8 mouse cellular contexts compared by ENCODE assay signal in genomic region chr2:112454125-112454861, GRCm38 (mm10). TPM values are rescaled to one million over a fixed set of nuclear protein-coding genes. Genes with fewer than 3 reads are reported as not detected.
A peak's percentile ranks its signal among the peaks of the same experiment; 100 is the strongest.
DNase-seq lines count a peak whose midpoint lies in the region; ATAC-seq and TF ChIP-seq lines count a peak whose summit lies in the region.

No protein-coding gene starts in this region.

- WGBS in liver, embryonic 11.5 days: 31% methylated on average over 17 of the region's 17 CpGs

- no peaks in the 10 kb centered on the region for H3K4me1 ChIP-seq in testis, adult 2 months (ENCODE audit: control insufficient read depth, insufficient read depth, low read length)
- H3K4me1 ChIP-seq in liver, embryonic 11.5 days (replicated peaks; ENCODE audit: control insufficient read depth, insufficient read depth, low read length): no peaks in the 10 kb centered on the region; the same call in 1 of the 2 replicates

- H3K4me2 ChIP-seq in liver, embryonic 11.5 days: peak overlapping the region; percentile 77

- H3K9me3 ChIP-seq in liver, embryonic 11.5 days (ENCODE audit: control insufficient read depth, low read length): no peaks in the 10 kb centered on the region

- peak overlapping the region; percentile 89 for H3K9ac ChIP-seq in liver, embryonic 11.5 days (ENCODE audit: low read depth, low read length)

- DNase-seq in cerebellum, postnatal 25 days: no peak
- DNase-seq in testis, postnatal 10 days (ENCODE audit: low spot score): no peak
- no peak for DNase-seq in liver, embryonic 11.5 days (ENCODE audit: low spot score)
- no peak for DNase-seq in layer of hippocampus, adult 9-11 months
- no peak for DNase-seq in right cerebral cortex, postnatal 4 days

- TF ChIP-seq CTCF in testis, adult 2 months (IDR thresholded peaks at IDR 0.05; ENCODE audit: control insufficient read depth, insufficient read depth, insufficient replicate concordance, low read depth, low read length): no peak; the same call in 1 of the 2 replicates

- TF ChIP-seq POLR2A in testis, adult 2 months (IDR thresholded peaks at IDR 0.05; ENCODE audit: control insufficient read depth, low read depth, low read length): no peak

- H3K4me3 ChIP-seq in testis, adult 2 months (ENCODE audit: control insufficient read depth, low read depth, low read length): peak overlapping the region; percentile 96
- peak overlapping the region; percentile 74 for H3K4me3 ChIP-seq in liver, embryonic 11.5 days (ENCODE audit: low read depth, low read length)

- no peaks in the 10 kb centered on the region for H3K27me3 ChIP-seq in testis, adult 2 months (ENCODE audit: control insufficient read depth, insufficient read depth, low read length)
- no peaks in the 10 kb centered on the region for H3K27me3 ChIP-seq in liver, embryonic 11.5 days (replicated peaks; ENCODE audit: control insufficient read depth, insufficient read depth, low read length)

- ATAC-seq in cerebellum, adult (ENCODE audit: insufficient number of reproducible peaks, low FRiP score, low TSS enrichment): peak; percentile 74; the same call in 1 of the 2 replicates
- peak; percentile 55; the same call in 1 of the 2 replicates for ATAC-seq in liver, embryonic 11.5 days (replicated peaks; ENCODE audit: low FRiP score)
- no peak for ATAC-seq in CD4-positive, CD25-positive, alpha-beta regulatory T cell, adult 4 months

- peak overlapping the region; percentile 89 for H3K27ac ChIP-seq in testis, adult 2 months (ENCODE audit: control insufficient read depth, insufficient read depth, low read depth, low read length)
- H3K27ac ChIP-seq in liver, embryonic 11.5 days (ENCODE audit: low read depth, low read length): peak overlapping the region; percentile 71

- no peaks in the 10 kb centered on the region for H3K36me3 ChIP-seq in testis, adult 2 months (ENCODE audit: control insufficient read depth, insufficient read depth, low read length)
- no peaks in the 10 kb centered on the region for H3K36me3 ChIP-seq in liver, embryonic 11.5 days (ENCODE audit: control insufficient read depth, insufficient read depth, low read length)

RNA-seq across cellular contexts. Expression of gene Emc7, which starts 0.5 kb away (rescaled TPM):
- polyA plus RNA-seq in testis, adult 2 months (2012; rRNA removed): 8.2 and 10.6 TPM in 2 replicates
- 19.9 and 20.2 TPM in 2 replicates for polyA plus RNA-seq in liver, embryonic 11.5 days (2014; fragmentation: Nextera tagmentation; extraction: Ambion mirVana)
- polyA plus RNA-seq in CD4-positive, CD25-positive, alpha-beta regulatory T cell, adult 4 months (2017; shearing (Covaris generic)): 10 to 100 TPM; 12.9 to 14.8 TPM

RNA-seq across cellular contexts. Expression of gene Chrm5, which starts 26.3 kb away (rescaled TPM):
- 0.18 TPM in 1 of 2 replicates, not detected in the other for polyA plus RNA-seq in testis, adult 2 months (2012; rRNA removed)
- not detected in 2 replicates for polyA plus RNA-seq in liver, embryonic 11.5 days (2014; fragmentation: Nextera tagmentation; extraction: Ambion mirVana)
- not detected for polyA plus RNA-seq in CD4-positive, CD25-positive, alpha-beta regulatory T cell, adult 4 months (2017; shearing (Covaris generic))

RNA-seq across cellular contexts. Expression of gene Aven, which starts 38.5 kb away (rescaled TPM):
- 145 and 155 TPM in 2 replicates for polyA plus RNA-seq in testis, adult 2 months (2012; rRNA removed)
- polyA plus RNA-seq in liver, embryonic 11.5 days (2014; fragmentation: Nextera tagmentation; extraction: Ambion mirVana): 13.6 and 14.1 TPM in 2 replicates
- polyA plus RNA-seq in CD4-positive, CD25-positive, alpha-beta regulatory T cell, adult 4 months (2017; shearing (Covaris generic)): 10 to 100 TPM; 20.9 to 23.4 TPM
